Mouse (Mus musculus): ENCODE data around the gene Ccdc42.

Ccdc42 gene

DNA sequence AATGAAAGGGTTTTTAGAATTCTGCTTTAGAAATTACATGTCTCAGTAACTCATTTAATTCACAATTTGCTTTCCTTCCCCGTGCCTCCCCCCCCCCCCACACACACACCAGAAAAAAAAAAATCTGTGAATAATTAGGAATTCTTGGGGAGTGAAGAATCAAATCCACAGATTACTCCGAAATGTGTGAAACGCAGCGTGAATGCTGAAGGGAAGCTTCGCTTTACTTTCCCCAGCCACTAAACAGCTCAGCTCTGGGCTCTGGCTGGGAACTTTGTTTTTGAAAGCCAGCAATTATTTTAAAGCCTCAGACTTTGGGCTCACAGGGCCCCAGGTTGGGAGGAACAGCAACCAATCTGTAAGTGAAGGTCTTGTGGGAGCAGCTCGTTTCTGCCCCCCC lies 6.3 kb upstream of the Ccdc42 start:
- in situ Hi-C loops (cut with MboI; ENCODE audit: low pct_unique_long_range_greater_than_20kb in 1 of 2, low sequenced_read_pairs in 2 of 2, unreplicated experiment in 1 of 2): loop anchor here in 1 of 2 experiments (10.0 kb wide), 1 partner anchor 134 kb away; no protein-coding TSS in a partner anchor

DNA sequence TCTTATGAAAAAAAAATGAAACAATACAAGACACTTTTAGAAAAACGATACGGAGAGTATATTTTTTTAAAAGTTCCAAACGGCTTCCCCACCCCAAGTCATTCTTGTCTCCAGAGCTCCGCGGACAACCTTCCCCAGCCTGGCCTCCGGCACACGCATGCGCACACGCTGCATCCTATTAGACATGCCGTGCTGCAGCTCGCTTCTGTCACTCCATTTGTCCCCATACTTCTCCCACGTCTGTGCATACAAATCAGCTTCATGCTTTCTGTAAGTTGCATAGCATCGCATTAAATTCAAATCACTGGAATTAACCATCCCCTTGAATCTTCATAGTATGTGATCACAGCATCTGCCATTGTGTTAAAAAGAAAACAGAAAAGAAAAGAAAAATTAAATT lies 3.6 kb upstream of the Ccdc42 start:
- in situ Hi-C loops (cut with MboI; ENCODE audit: low pct_unique_long_range_greater_than_20kb in 1 of 2, low sequenced_read_pairs in 2 of 2, unreplicated experiment in 1 of 2): loop anchor here in 1 of 2 experiments (10.0 kb wide), 1 partner anchor 132 kb away; no protein-coding TSS in a partner anchor

DNA sequence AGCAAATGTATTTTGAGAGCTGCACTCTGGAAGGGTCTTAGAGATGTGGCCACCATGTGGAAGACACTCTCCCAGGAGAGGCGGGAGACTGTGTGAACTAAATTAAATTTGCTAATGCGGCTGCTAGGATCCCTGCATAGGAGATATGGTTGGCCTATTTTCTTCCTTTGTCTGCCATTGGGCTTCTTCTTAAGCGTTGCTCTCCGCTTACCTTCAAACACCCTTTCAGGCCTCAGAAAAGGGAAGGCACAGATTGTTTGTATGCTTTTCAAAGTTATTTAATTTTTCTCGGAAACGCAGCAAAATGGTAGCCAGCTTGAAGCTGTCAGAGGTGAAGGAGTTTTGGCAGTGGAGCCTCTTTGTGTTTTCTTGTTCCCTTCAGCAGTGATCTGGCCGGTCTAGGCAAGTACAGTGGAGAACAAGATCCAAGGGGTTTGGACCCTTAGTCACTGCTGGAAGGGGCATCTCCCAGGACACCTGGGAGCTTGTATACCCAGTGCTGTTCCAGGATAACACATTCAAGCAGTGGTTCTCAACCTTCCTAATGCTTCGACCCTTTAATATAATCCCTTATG lies 2.8 kb upstream of the Ccdc42 start:
- in situ Hi-C loops (cut with MboI; ENCODE audit: low pct_unique_long_range_greater_than_20kb in 1 of 2, low sequenced_read_pairs in 2 of 2, unreplicated experiment in 1 of 2): loop anchor here in 1 of 2 experiments (10.0 kb wide), 1 partner anchor 131 kb away; no protein-coding TSS in a partner anchor

DNA sequence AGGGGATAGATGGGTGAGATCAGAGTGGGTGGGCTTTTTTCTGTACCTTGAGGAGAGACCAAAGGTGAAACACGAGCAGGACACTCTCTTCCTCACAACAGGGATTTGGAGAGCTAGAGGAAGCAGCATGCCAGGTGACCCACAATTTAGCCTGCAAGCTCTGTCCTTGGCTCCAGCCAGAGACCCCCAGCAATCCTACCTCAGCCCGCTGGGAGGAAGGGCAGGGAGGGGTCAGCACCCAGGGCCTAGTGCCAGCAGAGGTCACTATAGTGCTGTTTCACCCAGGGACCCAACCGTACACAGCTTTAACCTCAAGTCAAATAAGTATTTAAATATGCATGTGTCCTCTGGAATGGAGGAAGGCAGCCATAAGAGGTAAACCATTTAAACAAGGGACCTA lies 931 bp upstream of the Ccdc42 start:
- in situ Hi-C loops (cut with MboI; ENCODE audit: low pct_unique_long_range_greater_than_20kb in 1 of 2, low sequenced_read_pairs in 2 of 2, unreplicated experiment in 1 of 2): loop anchor here in 1 of 2 experiments (10.0 kb wide), 1 partner anchor 129 kb away; no protein-coding TSS in a partner anchor

DNA sequence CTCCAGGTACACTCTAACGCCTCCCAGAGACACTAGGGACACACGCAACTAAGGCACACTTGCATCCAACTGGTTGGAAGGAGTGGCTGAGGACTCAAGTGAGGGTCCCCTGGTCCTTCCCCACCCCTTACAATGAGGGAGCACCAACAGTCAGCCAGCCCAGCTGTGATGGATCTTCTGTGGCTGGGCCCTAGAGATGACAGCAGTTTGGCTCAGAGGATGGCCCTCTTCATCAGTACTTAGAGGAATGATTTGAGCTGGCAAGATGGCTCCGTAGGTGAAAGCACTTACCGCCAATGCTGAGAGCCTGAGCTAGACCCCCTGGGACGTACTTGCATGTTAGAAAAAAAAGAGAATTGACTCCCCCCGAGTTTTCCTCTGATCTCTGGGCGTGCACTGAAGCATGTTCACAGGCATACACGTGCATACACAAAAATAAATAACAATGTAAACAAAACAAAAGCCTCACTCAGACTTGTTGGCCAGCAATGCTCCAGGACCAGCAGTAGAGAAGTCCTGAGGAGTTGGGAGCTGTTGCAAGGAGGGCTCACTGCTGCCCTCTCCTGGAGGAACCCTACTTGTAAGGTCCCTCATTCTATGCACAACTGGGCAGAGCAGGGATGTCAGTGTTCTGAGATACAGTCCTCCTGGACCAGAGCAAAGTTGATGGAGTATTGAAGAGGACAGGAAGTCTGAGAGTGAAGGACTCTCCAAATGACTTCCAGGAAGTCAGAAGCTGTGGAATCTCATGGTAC lies 2.4 kb downstream of the Ccdc42 start:
- in situ Hi-C loops (cut with MboI; ENCODE audit: low pct_unique_long_range_greater_than_20kb in 1 of 2, low sequenced_read_pairs in 2 of 2, unreplicated experiment in 1 of 2): loop anchor here in 1 of 2 experiments (10.0 kb wide), 1 partner anchor 126 kb away; no protein-coding TSS in a partner anchor

DNA sequence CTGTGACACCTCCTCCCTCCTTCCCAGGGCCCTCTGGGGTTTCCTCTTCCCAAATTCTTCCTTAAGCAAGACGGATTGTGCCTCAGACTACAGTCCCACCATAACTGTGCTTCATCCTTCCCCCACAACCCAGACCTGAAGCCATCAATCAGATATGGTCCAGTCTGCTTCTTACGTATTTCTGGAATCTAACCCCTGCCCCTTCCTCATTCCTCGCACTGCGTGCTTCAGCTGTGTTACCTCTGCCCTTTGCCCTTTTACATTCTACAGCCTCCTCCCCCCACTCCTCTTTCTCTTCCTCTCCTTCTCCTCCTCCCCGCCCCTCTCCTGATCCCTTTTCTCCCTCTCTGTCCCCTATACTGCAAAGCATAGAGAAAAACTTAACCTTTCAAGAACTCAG lies 4.9 kb downstream of the Ccdc42 start:
- in situ Hi-C loops (cut with MboI; ENCODE audit: low pct_unique_long_range_greater_than_20kb in 1 of 2, low sequenced_read_pairs in 2 of 2, unreplicated experiment in 1 of 2): no loop called here

DNA sequence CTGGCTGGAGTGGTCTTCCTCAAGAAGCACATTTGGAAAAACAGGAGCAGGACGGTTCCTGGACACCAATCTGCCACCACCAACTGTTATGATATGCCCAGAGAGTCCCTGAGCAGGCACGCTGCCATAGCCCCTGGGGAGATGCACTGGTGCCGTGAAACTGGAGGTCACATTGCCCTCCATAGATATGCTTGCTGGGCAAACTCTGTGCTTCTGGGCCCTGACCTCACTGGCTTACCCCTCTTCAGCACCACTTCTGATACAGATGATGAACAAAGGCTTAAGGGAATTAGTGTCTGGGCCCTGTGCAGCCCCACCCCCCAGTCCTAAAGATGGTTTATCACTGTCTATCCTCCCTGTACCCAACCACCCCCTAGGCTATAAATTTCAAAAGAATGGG lies 6.4 kb downstream of the Ccdc42 start:
- in situ Hi-C loops (cut with MboI; ENCODE audit: low pct_unique_long_range_greater_than_20kb in 1 of 2, low sequenced_read_pairs in 2 of 2, unreplicated experiment in 1 of 2): no loop called here

DNA sequence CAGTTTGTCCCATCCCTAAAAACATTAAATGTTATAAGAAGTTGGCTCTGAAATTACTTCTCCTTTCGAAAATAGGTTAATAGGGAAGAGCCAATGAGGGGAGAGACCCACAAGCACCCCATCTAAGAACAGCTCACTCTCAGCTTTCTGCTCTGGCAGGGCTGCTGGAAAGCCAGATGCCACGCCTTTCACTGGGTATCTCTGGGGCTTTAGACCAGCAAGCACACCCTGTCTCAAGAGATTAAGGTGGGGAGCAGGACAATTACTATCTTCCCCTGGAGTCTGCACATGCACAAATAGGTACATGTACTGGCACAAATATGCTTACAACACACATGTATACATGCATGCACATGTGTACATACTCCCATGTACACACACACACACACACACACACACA lies 11.1 kb downstream of the Ccdc42 start:
- in situ Hi-C loops (cut with MboI; ENCODE audit: low pct_unique_long_range_greater_than_20kb in 1 of 2, low sequenced_read_pairs in 2 of 2, unreplicated experiment in 1 of 2): no loop called here

DNA sequence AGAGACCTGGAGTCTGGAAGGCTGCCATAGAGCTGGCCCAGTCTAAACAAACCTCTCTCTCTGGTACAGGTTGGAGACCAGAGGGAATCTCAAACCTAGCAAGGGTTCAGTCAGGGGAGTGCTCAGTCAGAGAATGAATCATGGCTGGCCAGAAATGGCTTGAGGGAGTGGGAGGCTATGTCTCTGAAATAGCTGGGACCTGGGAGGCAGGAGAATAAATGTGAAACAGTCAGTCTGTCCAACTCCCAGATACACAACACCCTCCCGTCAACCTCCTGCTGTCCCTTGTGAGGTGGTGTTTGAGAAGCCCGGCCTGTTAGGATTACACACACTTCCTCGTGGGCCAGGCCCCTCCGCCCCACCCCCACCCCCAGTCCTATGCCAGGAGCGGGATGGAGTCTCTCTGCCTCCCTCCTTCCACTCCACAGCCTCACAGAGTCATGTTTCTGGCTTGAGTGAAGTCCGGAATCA lies 13.8 kb downstream of the Ccdc42 start:
- in situ Hi-C loops (cut with MboI; ENCODE audit: low pct_unique_long_range_greater_than_20kb in 1 of 2, low sequenced_read_pairs in 2 of 2, unreplicated experiment in 1 of 2): no loop called here

DNA sequence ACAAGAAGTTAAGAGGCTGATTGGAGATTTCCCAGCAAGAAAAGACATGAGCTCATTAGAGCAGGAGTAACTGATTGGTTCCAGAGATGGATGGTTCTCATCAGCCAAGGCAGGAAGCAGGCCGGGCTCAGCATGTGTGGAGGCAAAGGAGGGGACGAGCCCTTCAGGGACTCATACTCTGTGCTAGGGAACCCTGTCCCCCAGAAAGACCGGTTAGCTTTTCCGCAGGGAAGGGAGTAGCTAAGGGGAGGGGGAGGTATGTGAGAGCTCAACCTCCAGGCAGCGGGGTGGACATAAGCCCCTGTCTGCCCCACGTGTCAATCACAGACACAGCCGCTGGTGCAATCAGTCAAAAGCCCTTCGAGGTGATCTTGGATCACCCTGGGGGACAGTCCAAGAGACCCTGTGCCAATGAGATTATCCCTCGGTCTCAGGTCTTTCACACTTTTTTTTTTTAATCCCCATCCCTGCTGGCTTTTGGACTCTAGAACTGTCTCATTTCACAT lies 14.7 kb downstream of the Ccdc42 start:
- in situ Hi-C loops (cut with MboI; ENCODE audit: low pct_unique_long_range_greater_than_20kb in 1 of 2, low sequenced_read_pairs in 2 of 2, unreplicated experiment in 1 of 2): no loop called here

DNA sequence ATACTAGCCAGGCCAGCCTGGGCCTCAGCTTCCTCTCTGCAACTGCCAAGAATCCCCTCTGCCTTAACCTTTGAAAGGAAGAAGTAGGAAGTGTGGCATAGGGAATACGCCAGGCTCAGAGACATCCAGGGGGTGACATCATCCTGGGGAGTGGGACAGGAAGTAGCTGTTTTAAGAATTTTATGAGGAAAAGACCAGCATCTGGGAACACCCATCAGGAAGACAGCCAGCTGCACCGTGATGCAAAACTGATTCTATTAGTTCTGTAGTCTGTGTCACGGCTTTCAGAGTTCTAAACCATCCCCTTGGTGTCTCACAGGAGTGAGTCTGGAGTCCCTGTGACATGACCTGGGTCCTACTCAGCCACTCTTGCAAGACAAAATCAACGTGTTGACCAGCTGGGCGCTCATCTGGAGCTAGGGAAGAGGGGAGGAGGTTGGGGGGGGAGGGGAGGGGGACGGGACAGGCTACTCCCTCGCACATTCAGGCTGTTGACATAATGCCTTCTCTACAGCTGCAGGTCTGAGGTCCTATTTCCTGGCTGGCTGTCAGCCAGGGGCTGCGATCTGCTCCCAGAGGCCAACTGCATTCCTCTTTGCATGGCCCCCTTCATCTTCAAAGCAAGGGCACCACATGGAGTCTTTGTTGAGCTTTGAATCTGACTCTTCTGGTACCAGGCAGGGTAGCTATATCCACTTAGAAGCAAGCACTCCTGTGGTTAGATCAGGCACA lies 15.5 kb downstream of the Ccdc42 start:
- in situ Hi-C loops (cut with MboI; ENCODE audit: low pct_unique_long_range_greater_than_20kb in 1 of 2, low sequenced_read_pairs in 2 of 2, unreplicated experiment in 1 of 2): no loop called here

DNA sequence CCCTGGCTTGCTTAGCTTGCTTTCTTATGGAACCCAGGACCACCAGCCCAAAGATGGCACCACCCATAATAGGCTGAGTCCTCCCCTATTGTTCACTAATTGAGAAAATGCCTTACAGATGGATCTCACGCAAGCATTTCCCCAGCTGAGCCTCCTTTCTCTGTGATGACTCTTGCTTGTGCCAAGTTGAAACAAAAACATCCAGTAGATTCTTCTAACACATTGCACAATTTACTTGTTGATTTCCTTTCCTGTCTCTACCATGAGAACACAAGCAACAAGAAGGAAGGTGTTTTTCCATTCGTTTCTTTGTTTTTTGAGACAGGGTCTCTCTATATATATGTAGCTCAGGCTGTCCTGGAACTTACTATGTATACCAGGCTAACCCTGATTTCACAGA lies 20.2 kb downstream of the Ccdc42 start:
- in situ Hi-C loops (cut with MboI; ENCODE audit: low pct_unique_long_range_greater_than_20kb in 1 of 2, low sequenced_read_pairs in 2 of 2, unreplicated experiment in 1 of 2): no loop called here

DNA sequence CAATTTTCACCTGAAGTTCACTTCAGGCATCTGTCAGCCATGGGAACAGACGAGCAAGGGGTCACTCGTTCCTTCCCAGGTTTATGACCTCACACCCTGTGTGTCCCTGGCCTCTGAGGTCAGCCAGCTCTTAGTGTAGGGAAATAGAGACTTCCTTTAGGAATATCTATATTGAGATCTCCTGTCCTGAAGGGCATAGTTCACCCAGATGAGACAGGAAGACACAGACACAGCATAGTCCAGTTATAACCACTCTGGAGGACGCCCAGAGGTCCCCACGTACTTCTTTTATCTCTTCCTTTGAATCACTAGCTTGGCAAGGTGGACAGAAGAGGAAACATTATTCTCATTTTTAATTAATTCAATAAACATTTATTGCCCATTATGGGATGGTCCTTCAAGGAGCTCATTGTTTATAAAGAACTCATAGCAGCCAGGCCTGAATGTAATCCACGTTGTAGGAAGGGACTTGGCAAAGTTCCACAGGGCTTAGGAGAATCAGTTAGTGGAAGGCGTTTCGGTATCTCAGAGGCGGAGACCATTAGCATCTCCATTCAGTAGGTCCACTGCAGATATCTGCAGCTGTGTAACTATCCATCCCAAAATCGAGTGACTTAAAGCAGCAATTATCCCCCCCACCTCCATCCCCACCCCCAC lies 23.2 kb downstream of the Ccdc42 start:
- in situ Hi-C loops (cut with MboI; ENCODE audit: low pct_unique_long_range_greater_than_20kb in 1 of 2, low sequenced_read_pairs in 2 of 2, unreplicated experiment in 1 of 2): no loop called here

DNA sequence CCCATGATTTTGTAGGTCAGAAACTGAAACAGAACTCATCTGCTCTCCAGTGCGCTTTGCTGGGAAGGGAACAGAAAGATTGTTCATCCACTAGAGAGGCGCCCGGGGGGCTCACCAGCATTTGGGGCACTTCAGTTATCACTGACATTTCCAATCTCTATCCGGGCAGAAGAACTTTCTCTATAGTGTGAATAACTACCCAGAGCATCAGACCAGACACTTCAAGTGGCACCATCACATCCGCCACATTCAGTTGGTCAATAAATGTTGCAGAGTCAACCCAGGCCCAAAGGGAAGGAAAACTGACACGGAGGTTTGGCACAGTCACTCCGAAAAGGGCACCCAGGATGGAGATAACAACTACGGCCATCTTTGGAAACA lies 23.7 kb downstream of the Ccdc42 start:
- in situ Hi-C loops (cut with MboI; ENCODE audit: low pct_unique_long_range_greater_than_20kb in 1 of 2, low sequenced_read_pairs in 2 of 2, unreplicated experiment in 1 of 2): no loop called here

DNA sequence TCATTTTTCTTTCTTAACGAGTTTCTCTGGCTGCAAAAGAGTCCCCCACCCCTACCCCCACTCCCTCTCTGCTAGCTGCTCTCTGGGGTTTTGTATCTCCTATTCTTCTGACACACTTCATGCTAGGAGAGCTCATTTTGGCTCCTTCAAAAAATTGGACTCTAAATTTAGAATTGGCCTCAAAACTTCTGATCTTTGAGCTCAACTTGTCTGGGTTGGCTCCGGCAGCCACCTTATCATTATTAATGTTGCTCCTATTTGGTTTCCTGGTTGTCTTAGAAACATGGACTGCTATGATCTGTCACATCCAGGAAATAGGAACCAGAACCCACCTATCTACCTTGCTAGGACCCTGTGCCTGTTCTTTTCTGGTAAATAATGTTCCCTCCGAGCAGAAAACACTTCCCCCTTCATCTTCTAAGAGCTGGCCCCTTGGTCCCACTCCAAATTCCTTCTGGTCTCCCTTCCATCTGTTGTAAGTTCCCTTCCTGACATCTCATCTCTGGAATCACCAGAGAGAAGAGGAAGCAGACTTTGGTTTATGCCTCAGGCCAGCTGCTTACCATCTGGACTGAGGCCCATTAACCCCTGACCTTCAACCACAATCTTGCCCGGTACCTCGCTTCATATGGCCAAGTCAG lies 26.4 kb downstream of the Ccdc42 start:
- in situ Hi-C loops (cut with MboI; ENCODE audit: low pct_unique_long_range_greater_than_20kb in 1 of 2, low sequenced_read_pairs in 2 of 2, unreplicated experiment in 1 of 2): no loop called here

DNA sequence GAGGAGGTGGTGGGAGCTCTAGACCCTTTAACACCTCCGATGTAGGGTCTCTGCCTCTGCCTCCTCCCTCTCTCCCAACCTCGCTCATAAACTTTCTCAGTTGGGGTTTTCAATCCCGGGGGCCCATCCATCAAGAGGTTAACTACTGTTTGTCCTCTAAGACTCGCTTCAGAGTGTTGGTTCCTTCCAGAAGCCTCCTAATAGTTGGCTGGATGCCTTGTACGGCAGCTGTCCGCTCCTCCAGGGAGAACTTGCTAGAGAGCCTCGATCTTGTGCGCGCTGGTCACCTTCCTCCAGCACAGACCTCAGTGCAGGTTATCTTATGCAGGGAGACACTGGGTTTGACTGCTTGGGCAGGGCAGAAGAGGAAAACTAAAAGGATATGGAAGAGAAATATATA lies 35.9 kb downstream of the Ccdc42 start:
- in situ Hi-C loops (cut with MboI; ENCODE audit: low pct_unique_long_range_greater_than_20kb in 1 of 2, low sequenced_read_pairs in 2 of 2, unreplicated experiment in 1 of 2): no loop called here

DNA sequence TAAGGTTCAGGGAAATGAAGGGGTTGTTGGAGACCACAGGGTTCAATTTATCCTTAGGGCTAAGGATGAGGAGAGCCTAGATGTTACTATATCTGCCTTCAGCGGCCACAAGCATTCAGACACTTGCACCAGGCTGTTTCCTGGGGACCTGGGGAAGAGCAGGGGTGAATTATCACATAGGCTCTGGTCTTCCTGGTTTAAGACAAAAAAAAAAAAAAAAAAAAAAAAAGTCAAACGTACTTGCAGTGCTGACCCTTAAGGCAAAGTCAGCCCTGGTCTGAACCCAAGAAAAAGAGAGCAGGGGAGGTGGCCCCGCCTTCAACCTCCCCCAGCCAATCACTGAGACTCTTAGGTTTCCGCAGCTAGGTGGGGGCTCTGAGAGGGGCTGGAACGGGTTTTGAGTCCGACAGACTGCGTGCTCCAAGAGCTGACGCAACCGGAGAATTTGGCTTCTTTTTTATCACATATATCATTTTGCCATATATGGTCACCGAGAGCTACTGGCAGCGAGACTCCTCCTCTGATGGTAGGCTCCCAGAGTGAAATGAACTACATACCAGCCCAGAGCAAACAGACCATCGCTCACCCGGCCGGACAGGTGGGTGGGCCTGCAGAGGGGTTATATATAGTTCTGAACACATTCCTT lies 36.5 kb downstream of the Ccdc42 start:
- in situ Hi-C loops (cut with MboI; ENCODE audit: low pct_unique_long_range_greater_than_20kb in 1 of 2, low sequenced_read_pairs in 2 of 2, unreplicated experiment in 1 of 2): no loop called here

DNA sequence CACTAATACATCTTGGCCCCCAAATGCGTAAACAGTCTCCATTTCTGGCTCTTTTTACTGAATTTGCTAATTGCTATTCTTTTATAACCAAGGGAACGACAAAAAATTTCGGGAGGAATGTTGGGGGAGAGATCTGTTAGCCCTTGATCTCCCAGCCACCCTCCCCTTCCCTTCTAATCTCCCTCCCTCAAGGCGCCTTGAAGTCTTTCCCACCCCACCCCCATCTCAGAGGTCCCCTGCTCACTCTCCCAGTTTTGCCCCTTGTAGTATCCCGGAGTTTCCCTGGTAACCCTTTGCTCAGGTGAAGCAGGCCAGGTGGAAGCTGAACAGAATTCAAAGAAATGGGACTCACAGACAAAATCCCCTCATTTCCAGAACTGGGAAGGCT lies 37.0 kb downstream of the Ccdc42 start:
- in situ Hi-C loops (cut with MboI; ENCODE audit: low pct_unique_long_range_greater_than_20kb in 1 of 2, low sequenced_read_pairs in 2 of 2, unreplicated experiment in 1 of 2): no loop called here

All from mouse embryonic stem cell (cell line).